Mouse (Mus musculus) stomach, embryonic 15.5 days (tissue): ENCODE data around the gene Crybg1. TPM values are rescaled to one million over a fixed set of nuclear protein-coding genes. Genes with fewer than 3 reads are reported as not detected.

ENCODE experiments used
- ATAC-seq: fragments of 200-750 bp; cut with Nextera tagmentation; 2 replicates; pipeline ENCODE4 v1.8.0; 2017; ENCODE audit warnings: low read depth, moderate number of reproducible peaks, moderate TSS enrichment; ENCODE audit not compliant: insufficient read depth, low FRiP score
- H3K27ac ChIP-seq: fragments of 300-500 bp; sonication (generic); 2 replicates; pipeline ENCODE4 v1.5.1; 2015; ENCODE audit warnings: mild to moderate bottlenecking, inconsistent platforms
- H3K27me3 ChIP-seq: fragments of 300-500 bp; sonication (generic); replicated peaks from 2 replicates; pipeline ENCODE4 v1.6.1; 2015; ENCODE audit warnings: inconsistent platforms
- H3K36me3 ChIP-seq: fragments of 300-500 bp; sonication (generic); 2 replicates; pipeline ENCODE4 v1.6.1; 2015; ENCODE audit warnings: inconsistent platforms
- H3K4me1 ChIP-seq: fragments of 300-500 bp; sonication (generic); 2 replicates; pipeline ENCODE4 v1.6.1; 2015; ENCODE audit warnings: inconsistent platforms
- H3K4me2 ChIP-seq: fragments of 300-500 bp; sonication (generic); 2 replicates; pipeline ENCODE4 v1.6.1; 2015; ENCODE audit warnings: mild to moderate bottlenecking, inconsistent platforms
- H3K4me3 ChIP-seq: fragments of 300-500 bp; sonication (generic); replicated peaks from 2 replicates; pipeline ENCODE4 v1.5.1; 2015; ENCODE audit warnings: inconsistent platforms
- H3K9ac ChIP-seq: fragments of 300-500 bp; sonication (generic); 2 replicates; pipeline ENCODE4 v1.6.1; 2015; ENCODE audit warnings: inconsistent platforms
- H3K9me3 ChIP-seq: fragments of 300-500 bp; sonication (generic); 2 replicates; pipeline ENCODE4 v1.6.1; 2016; ENCODE audit warnings: inconsistent platforms
- WGBS: fragments of 180-500 bp; shearing (Covaris S2); methylation state at CpG from one replicate; pipeline ENCODE4 v1.1.7; 2015; 5-methylcytosine and 5-hydroxymethylcytosine counted together
- polyA plus RNA-seq: library from polyadenylated mRNA; unstranded; fragments of >200 nt; fragmentation: Nextera tagmentation; extraction: Ambion mirVana; gene quantifications from 2 replicates; pipeline ENCODE4 v1.2.1, GENCODE M21; 2015

Gene Crybg1
- polyA plus RNA-seq, 1 experiment from 2014 or later, result 2.5 TPM

DNA sequence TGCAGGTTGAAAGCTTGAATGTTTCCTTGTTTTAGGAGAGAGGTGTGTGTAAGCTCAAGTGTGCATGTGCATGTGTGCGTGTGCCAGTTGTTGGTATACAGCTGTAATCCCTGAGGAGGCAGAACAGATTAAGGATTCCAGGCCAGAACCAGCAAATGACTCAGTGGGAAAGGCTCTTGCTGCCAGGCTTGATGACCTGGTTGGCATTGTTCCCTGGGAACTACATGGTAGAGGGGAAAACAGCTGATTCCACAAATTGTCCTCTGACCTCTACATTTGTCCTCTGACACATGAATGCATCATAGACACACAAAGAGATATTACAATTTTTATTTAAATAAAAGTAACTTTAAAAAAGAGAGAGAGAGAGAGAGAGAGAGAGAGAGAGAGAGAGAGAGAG lies 122.5 kb downstream of the Crybg1 start:
- no peak overlapping the region for H3K4me2 ChIP-seq
- no peaks in the 10 kb centered on the region for H3K4me1 ChIP-seq
- no peak overlapping the region for H3K27ac ChIP-seq
- H3K9me3 ChIP-seq, result no peaks in the 10 kb centered on the region
- no peaks in the 10 kb centered on the region for H3K36me3 ChIP-seq
- no peak overlapping the region for H3K4me3 ChIP-seq
- ATAC-seq, result no peak
- 88% methylated on average over 1 of the region's 1 CpGs for WGBS
- H3K27me3 ChIP-seq, result no peaks in the 10 kb centered on the region
- no peak overlapping the region for H3K9ac ChIP-seq

DNA sequence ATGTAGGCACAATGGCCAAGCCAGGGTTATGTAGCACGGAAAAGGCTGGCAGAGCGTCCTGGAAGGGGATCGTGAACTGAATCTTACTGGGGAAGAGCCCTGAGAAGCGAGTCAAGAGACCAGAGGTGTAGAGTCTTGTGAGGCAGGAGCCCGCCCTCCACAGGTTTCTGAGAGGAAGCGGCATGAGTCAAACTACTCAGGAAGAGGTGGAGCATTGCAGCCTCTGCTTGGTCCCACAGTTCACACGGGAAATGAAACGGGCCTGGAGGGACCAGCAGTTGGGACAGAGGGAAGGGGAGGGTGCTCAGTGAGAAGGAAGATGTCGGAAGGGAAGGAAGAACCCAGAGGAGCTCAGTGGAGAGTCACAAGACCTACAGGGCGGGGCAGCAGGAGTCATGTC lies 123.9 kb downstream of the Crybg1 start:
- Histone ChIP-seq H3K9me3 (no peaks in the 10 kb centered on the region), H3K4me2 (no peak overlapping the region), H3K4me1 (no peaks in the 10 kb centered on the region), H3K27ac (no peak overlapping the region), H3K9ac (no peak overlapping the region), H3K27me3 (no peaks in the 10 kb centered on the region), H3K36me3 (no peaks in the 10 kb centered on the region), H3K4me3 (no peak overlapping the region)
- ATAC-seq, result no peak
- WGBS, result 60% methylated on average over 10 of the region's 10 CpGs

DNA sequence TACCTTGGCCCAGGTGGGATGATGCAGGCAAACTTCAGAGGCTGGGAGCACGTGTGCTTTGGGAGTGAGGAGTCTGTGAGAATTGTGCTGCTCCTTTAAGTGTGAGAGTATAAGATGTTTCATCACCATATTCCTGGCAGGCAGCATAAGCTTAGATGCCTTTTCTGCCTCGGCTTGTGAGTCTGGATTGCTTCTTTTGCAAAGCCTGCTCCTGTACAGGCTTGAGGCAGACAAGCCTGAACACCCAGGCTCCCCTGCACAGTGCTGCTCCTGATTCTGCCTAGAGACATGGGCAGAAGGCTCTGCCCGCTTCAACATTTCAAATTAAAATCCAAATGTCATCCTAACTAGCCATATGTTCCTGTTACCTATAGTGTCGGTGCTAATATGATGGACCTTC lies 128.5 kb downstream of the Crybg1 start:
- Histone ChIP-seq H3K9me3 (no peaks in the 10 kb centered on the region), H3K4me2 (no peak overlapping the region), H3K9ac (no peak overlapping the region), H3K4me1 (no peaks in the 10 kb centered on the region), H3K36me3 (no peaks in the 10 kb centered on the region), H3K27ac (peak overlapping the region; percentile 48), H3K27me3 (no peaks in the 10 kb centered on the region), H3K4me3 (no peak overlapping the region)
- ATAC-seq, result no peak
- WGBS, result 58% methylated on average over 4 of the region's 4 CpGs

DNA sequence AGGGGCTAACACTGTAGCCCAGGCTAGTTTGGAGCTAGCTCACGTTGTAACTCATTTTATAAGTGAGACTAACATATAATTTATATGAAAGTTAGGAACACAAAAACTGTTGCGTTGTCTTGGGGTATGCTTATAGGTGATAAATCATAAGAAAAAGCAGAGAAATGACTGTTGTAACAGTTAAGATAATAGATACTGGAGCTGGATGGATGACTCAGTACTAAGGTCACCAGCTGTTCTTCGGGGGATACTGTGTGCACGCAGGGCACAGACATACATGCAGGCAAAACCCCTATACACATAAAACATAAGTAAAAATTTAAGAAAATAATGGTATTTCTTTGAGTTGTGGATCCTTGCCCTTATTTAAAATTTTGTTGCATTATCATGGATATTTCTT lies 130.1 kb downstream of the Crybg1 start:
- Histone ChIP-seq H3K4me1 (no peaks in the 10 kb centered on the region), H3K27me3 (no peaks in the 10 kb centered on the region), H3K36me3 (no peaks in the 10 kb centered on the region), H3K4me3 (no peak overlapping the region), H3K9me3 (no peaks in the 10 kb centered on the region), H3K27ac (no peak overlapping the region), H3K9ac (no peak overlapping the region), H3K4me2 (no peak overlapping the region)
- 78% methylated on average over 4 of the region's 4 CpGs for WGBS
- ATAC-seq, result no peak

DNA sequence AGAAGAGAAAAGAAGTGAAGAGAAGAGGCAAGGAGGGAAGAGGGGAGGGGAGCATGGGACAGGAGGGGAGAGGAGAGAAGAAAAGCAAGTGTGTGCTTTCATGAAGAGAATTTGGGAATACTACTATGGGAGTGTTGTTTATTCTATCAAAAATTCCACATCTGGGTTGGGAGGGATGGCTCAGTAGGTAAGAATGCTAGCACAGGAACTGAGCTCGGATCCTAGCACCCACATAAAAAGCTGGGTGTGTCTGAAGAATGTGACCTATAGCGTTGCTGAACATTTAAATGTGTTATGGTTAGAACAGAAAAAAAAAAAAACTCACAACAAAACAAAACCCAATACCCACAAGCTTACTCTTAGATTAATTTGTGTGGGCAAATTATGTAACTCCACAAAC lies 133.0 kb downstream of the Crybg1 start:
- no peak for ATAC-seq
- H3K4me2 ChIP-seq, result no peak overlapping the region
- H3K27me3 ChIP-seq, result no peaks in the 10 kb centered on the region
- H3K4me1 ChIP-seq, result 0 out of 2 replicates have a peak, but pooled peaks cover 2% of the 10 kb centered on the region
- H3K36me3 ChIP-seq, result no peaks in the 10 kb centered on the region
- no peak overlapping the region for H3K27ac ChIP-seq
- no peak overlapping the region for H3K4me3 ChIP-seq
- no peak overlapping the region for H3K9ac ChIP-seq
- 64% methylated on average over 2 of the region's 2 CpGs for WGBS
- H3K9me3 ChIP-seq, result no peaks in the 10 kb centered on the region

DNA sequence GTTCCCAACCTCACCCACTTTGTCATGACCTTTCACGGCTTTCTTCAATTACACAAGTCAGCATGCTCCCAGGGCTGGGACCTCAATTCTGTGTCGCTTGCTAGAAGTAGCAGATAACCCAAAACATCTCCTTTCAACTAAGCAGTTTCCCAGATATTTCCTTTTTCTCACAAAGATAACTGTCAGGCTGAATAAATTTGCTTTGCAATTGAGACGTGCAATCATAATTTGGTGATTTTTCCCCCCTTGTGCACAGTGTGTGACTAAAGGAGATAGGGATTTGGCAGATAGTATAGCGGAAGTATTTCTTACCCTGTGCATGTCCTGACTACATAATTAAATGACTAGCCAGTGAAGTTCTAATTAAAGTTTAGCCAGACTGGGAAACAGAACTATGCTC lies 134.8 kb downstream of the Crybg1 start:
- no peak overlapping the region for H3K27ac ChIP-seq
- ATAC-seq, result no peak
- no peak overlapping the region for H3K4me2 ChIP-seq
- no peak overlapping the region for H3K9ac ChIP-seq
- 58% methylated on average over 4 of the region's 4 CpGs for WGBS
- no peaks in the 10 kb centered on the region for H3K36me3 ChIP-seq
- no peaks in the 10 kb centered on the region for H3K9me3 ChIP-seq
- no peak overlapping the region for H3K4me3 ChIP-seq
- 0 out of 2 replicates have a peak, but pooled peaks cover 2% of the 10 kb centered on the region for H3K4me1 ChIP-seq
- no peaks in the 10 kb centered on the region for H3K27me3 ChIP-seq

DNA sequence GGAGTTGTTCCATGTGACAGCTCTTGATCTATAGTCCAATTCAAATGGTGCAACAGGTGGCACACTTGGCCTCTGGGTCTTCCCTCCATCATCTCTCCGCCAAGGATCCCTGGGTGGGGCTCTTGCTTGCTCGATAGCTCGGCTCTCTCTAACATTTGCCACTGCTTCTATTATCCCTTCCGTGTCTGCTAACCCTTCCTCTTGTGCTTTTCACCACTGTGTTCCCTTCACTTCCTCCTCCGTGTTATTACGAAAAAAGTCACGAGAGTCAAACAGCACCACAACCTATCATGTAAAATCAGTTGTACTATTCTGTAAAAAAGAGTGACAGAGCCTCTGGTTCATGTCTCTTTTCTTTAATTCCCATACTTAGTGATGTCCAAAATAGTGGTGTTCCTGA lies 137.2 kb downstream of the Crybg1 start:
- Histone ChIP-seq H3K4me2 (no peak overlapping the region), H3K4me1 (0 out of 2 replicates have a peak, but pooled peaks cover 2% of the 10 kb centered on the region), H3K27me3 (no peaks in the 10 kb centered on the region), H3K27ac (no peak overlapping the region), H3K9ac (no peak overlapping the region), H3K36me3 (no peaks in the 10 kb centered on the region), H3K9me3 (no peaks in the 10 kb centered on the region), H3K4me3 (no peak overlapping the region)
- no peak for ATAC-seq
- 75% methylated on average over 7 of the region's 7 CpGs for WGBS

DNA sequence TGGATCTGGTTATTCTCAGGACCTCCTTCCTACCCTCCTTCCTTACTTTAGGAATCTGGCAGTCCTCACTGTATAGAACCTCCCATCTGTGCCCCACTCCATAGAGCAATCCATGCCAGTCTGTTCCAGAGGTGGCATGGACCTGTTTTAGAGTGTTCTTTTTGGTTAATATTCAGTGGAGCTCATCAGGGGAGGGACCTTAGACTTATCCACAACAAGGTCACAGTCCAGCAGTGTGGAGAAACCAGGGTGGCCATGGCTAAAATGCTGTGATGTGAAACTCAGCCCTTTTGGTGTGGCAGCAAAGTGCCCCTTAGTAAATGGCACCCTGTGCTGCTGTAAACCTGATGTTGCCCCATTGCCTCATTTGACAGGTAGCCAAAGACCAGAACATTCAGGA lies 139.8 kb downstream of the Crybg1 start:
- Histone ChIP-seq H3K27me3 (peaks cover 15% of the 10 kb centered on the region), H3K4me3 (no peak overlapping the region), H3K4me1 (peaks cover 17% of the 10 kb centered on the region), H3K9me3 (no peaks in the 10 kb centered on the region), H3K36me3 (no peaks in the 10 kb centered on the region), H3K9ac (no peak overlapping the region), H3K4me2 (no peak overlapping the region), H3K27ac (no peak overlapping the region)
- ATAC-seq, result no peak

DNA sequence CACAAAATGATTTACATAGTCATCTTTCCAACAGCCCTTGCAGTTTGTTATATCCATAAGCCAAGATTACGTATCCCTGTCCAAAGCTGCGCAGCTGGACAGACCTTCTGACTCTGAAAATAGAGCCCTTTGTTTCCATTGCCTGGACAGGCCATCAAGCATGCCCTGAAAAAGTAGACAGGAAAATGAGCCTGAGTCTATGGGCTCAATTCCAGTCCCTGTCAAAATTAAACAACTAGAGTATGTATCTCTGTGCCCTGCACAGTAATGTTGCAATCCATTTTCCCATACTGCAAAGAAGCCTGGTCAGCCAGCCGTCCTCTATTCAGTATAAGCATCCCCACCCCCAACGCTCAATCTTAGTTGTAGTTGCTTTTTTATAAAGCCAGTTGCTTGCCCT lies 141.8 kb downstream of the Crybg1 start:
- H3K9ac ChIP-seq, result no peak overlapping the region
- H3K9me3 ChIP-seq, result no peaks in the 10 kb centered on the region
- H3K4me3 ChIP-seq, result no peak overlapping the region
- no peak for ATAC-seq
- H3K27me3 ChIP-seq, result peaks cover 25% of the 10 kb centered on the region
- peaks cover 20% of the 10 kb centered on the region for H3K4me1 ChIP-seq
- H3K4me2 ChIP-seq, result peak overlapping the region; percentile 91
- H3K27ac ChIP-seq, result no peak overlapping the region
- H3K36me3 ChIP-seq, result no peaks in the 10 kb centered on the region
- 53% methylated on average over 4 of the region's 4 CpGs for WGBS

DNA sequence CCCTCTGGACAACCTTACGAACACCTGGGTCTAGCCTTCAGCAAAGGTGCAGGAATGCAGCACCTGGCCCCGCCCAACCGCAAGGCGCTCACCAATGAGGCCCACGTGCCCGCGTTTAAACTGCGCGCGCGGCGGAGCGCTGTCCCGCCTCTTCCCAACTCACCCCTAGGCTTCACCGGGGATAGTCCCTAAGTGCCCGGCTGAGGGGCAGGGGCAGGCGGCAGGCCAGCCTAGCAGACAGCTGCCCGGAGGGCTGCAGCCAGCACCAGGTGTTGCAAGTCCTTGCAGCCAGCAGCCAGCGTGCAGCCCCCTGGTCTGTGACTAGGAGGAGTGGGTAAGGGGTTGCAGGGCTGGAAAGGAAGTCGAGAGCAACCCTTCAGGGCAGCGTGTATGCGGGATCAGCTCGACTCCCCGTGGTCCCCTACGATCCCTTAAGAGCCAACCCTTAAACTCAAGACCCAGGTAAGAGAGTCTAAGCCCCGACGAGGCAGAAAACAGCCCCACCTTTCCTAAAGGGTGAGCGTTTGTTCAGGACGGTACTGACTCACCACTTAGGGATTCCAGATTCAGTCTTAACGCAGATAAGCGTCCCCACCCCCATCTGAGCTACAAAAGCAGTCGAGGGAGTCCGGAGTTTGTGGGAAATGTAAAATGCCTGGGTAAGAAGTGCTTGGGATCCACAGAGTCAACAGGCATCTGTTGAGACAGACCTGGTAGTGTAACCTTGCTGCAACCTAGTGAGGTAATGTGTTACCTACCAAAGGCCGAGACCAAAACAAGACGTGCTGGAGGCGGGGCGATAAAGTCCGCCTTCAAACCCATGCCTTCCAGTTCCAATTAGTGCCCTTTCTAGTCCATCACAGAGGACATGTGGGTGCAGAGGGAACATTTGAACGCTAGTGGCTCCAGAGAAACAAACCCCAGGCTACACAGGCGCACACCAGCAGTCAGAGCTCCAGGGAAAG lies 142.7 kb downstream of the Crybg1 start:
- Histone ChIP-seq H3K9me3 (no peaks in the 10 kb centered on the region), H3K4me2 (peak overlapping the region; percentile 91), H3K9ac (no peak overlapping the region), H3K4me1 (peaks cover 20% of the 10 kb centered on the region), H3K36me3 (no peaks in the 10 kb centered on the region), H3K27me3 (peaks cover 30% of the 10 kb centered on the region), H3K4me3 (peak overlapping the region; percentile 42), H3K27ac (peak overlapping the region; percentile 1; the same call in 1 of the 2 replicates)
- ATAC-seq, result peak; percentile 59
- 3% methylated on average over 40 of the region's 40 CpGs for WGBS

DNA sequence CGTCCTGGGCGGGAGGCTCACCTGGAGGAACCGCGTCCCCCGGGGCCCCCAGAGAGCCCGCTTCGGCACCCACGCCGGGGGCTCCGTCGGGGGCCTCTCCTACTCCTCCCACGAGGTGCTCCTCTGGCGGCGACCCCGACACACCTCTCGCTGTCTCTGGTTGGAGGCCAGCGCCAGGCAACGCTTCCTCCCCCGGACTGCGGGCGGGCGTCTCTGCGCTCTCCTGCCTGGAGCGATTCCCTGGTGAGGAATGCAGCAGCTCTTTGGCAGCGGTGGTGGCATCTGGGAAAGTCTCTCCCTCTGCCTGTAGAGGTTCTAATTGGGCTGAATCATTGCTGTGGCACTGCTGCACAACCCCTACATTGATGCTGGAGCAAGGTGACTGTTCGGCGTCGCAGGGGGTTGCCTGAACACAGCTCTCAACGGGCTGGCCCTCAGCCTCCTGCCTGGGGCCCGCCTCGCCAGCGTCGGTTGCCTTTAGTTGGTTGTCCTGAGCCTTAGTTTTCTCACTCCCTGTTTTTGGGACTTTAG lies 144.4 kb downstream of the Crybg1 start:
- WGBS, result 4% methylated on average over 33 of the region's 33 CpGs
- H3K4me1 ChIP-seq, result peaks cover 24% of the 10 kb centered on the region
- peaks cover 30% of the 10 kb centered on the region for H3K27me3 ChIP-seq
- H3K4me3 ChIP-seq, result peak overlapping the region; percentile 73
- ATAC-seq, result no peak
- no peaks in the 10 kb centered on the region for H3K36me3 ChIP-seq
- H3K9me3 ChIP-seq, result no peaks in the 10 kb centered on the region
- no peak overlapping the region for H3K27ac ChIP-seq
- H3K9ac ChIP-seq, result no peak overlapping the region
- H3K4me2 ChIP-seq, result peak overlapping the region; percentile 87

DNA sequence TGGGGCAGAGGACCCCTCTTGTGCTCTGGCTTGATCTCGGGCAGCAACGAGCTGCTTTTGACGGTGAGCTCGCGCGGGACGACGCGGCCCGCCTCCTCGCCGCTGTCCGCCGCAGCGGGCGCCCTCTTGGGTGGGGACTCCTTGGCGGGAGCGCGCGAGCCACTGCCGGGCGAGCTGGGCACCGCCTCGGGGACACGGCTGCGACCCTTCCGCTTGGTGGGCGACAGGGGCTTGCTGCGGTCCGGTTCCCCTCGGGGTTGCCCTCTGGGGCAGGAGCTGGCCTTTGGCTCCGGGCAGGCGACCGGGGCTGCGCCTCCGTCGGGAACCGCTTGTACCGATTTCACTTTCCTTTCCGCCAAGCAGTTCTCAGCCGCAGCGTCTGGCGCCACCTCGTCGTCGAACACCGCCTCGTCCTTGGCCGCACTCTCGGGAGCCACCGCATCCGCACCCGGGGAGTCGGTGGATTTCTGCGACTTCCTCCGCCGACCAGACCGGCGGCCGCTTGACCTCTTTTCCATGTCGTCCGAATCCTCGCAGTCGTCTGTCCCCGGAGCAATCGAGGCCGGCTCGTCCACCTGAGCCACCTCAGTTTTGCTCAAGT lies 145.0 kb downstream of the Crybg1 start:
- no peak for ATAC-seq
- Histone ChIP-seq H3K4me3 (peak overlapping the region; percentile 73), H3K4me1 (peaks cover 24% of the 10 kb centered on the region), H3K9me3 (no peaks in the 10 kb centered on the region), H3K27me3 (peaks cover 30% of the 10 kb centered on the region), H3K27ac (no peak overlapping the region), H3K36me3 (no peaks in the 10 kb centered on the region), H3K4me2 (peak overlapping the region; percentile 87), H3K9ac (peak overlapping the region; percentile 63; the same call in 1 of the 2 replicates)
- under 1% methylated on average over 68 of the region's 68 CpGs for WGBS
